ENCODE assay signal across 8 mouse cellular contexts in the genomic region with DNA sequence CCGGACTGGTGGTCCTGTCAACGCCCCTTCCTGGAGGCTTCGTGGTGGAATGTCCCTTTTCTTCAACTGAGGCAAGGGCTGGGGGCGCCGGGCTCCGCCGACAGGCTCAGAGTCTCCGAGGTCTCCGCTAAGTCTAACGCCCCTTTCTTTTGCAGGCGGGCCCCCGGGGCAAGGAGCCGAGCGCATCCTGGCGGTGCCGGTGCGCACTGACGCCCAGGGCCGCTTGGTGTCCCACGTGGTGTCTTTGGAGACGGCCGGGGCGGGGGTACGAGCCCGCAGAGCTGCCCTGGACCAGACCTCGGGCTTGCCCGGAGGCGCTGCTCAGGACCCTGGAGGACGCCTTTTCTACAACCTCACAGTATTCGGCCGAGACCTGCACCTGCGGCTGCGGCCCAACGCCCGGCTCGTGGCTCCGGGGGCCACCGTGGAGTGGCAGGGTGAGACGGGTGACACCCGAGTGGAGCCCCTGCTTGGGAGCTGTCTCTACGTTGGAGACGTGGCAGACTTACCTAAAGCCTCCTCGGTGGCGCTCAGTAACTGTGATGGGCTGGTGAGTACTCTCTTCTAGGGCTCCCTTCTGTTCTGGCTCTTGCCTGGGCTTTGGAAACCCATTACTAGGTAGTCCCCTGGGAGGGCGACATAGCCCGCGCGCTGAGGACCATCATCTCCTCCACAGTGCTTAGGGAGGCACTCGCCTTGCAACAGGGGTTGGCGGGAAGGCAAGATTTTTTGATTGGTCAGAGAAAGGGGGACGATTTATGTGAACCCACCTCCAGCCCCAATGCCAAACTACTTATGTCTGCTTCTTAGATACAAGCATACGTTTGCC. TPM values are rescaled to one million over a fixed set of nuclear protein-coding genes. Genes with fewer than 3 reads are reported as not detected.
DNase-seq lines count a peak whose midpoint lies in the region; ATAC-seq and TF ChIP-seq lines count a peak whose summit lies in the region.

No protein-coding gene starts in this region.

- intact Hi-C loops in gastrocnemius, postnatal 14 days (cut with DNase I; ENCODE audit: low total_unique reads): loop anchor here (10.0 kb wide), 1 partner anchor 148 kb away; no protein-coding TSS in a partner anchor

- peak overlapping the region; percentile 98 for H3K4me2 ChIP-seq in hindbrain, postnatal 0 days (ENCODE audit: low read depth, low read length)

- H3K4me1 ChIP-seq in hindbrain, postnatal 0 days (ENCODE audit: insufficient read depth, low read length): 0 out of 2 replicates have a peak, but pooled peaks cover 4% of the 10 kb centered on the region

- no peaks in the 10 kb centered on the region for H3K27me3 ChIP-seq in hindbrain, postnatal 0 days (ENCODE audit: insufficient read depth, low read length)

- H3K27ac ChIP-seq in hindbrain, postnatal 0 days: no peak overlapping the region

- no peaks in the 10 kb centered on the region for H3K9me3 ChIP-seq in hindbrain, postnatal 0 days (ENCODE audit: low read length)

- TF ChIP-seq CTCF in hindbrain, postnatal 0 days (IDR thresholded peaks at IDR 0.05; ENCODE audit: low read depth): peak; percentile 49

- peak overlapping the region; percentile 64 for H3K4me3 ChIP-seq in hindbrain, postnatal 0 days (ENCODE audit: low read length)

- peak overlapping the region; percentile 52 for H3K9ac ChIP-seq in hindbrain, postnatal 0 days (replicated peaks; ENCODE audit: low read length)

- peak; percentile 78 for ATAC-seq in hindbrain, postnatal 0 days
- no peak for ATAC-seq in monocyte, adult 5-6 weeks (replicated peaks; ENCODE audit: insufficient number of reproducible peaks, low FRiP score, low TSS enrichment, poor library complexity, severe bottlenecking)

- DNase-seq in layer of hippocampus, adult 11-12 months (ENCODE audit: low spot score): peak; percentile 28
- no peak for DNase-seq in layer of hippocampus, postnatal 14 days (ENCODE audit: low spot score in 2 of 2)
- peak; percentile 74 to 82 for DNase-seq in cerebellum, postnatal 14 days
- DNase-seq in gastrocnemius, postnatal 14 days: peak; percentile 73
- peak; percentile 64 for DNase-seq in hindbrain, postnatal 0 days (ENCODE audit: low spot score)
- peak; percentile 60 for DNase-seq in lung, postnatal 14 days
- DNase-seq in retina, postnatal 1 day: peak; percentile 53

- 1% methylated on average over 52 of the region's 52 CpGs for WGBS in hindbrain, postnatal 0 days

- H3K36me3 ChIP-seq in hindbrain, postnatal 0 days (ENCODE audit: insufficient read depth, low read length): no peaks in the 10 kb centered on the region

RNA-seq across cellular contexts. Expression of a gene that starts 1.4 kb away (rescaled TPM):
- 1 to 10 TPM; 6.3 to 8.3 TPM for total RNA-seq in layer of hippocampus, postnatal 14 days (2021)
- 10 to 100 TPM; 19.0 to 26.6 TPM for total RNA-seq in gastrocnemius, postnatal 14 days (2021)
- total RNA-seq in hindbrain, postnatal 0 days (2014; rRNA removed): 15.1 and 17.1 TPM in 2 replicates
- polyA plus RNA-seq in hindbrain, postnatal 0 days (2015; fragmentation: Nextera tagmentation; extraction: Ambion mirVana): 4.8 and 5.8 TPM in 2 replicates
- total RNA-seq in monocyte, adult 5-6 weeks (2017): 0.11 TPM in 1 of 3 replicates, not detected in the others

Comparison
In these comparisons a context has a peak if more than half of its experiments do, and no peak if none do; other contexts are left out.
1. DNase-seq: peak in layer of hippocampus, adult 11-12 months (single experiment), cerebellum, postnatal 14 days (2 of 2), gastrocnemius, postnatal 14 days (single experiment), hindbrain, postnatal 0 days (single experiment), lung, postnatal 14 days (single experiment) and retina, postnatal 1 day (single experiment); none in layer of hippocampus, postnatal 14 days (0 of 2).